Mouse (Mus musculus) kidney, adult 9 months (tissue): ENCODE results near the gene Ppp1cc.

Source experiments
- DNase-seq: peaks from one replicate; pipeline ENCODE4 v3.0.0; 2022

Ppp1cc gene

DNA sequence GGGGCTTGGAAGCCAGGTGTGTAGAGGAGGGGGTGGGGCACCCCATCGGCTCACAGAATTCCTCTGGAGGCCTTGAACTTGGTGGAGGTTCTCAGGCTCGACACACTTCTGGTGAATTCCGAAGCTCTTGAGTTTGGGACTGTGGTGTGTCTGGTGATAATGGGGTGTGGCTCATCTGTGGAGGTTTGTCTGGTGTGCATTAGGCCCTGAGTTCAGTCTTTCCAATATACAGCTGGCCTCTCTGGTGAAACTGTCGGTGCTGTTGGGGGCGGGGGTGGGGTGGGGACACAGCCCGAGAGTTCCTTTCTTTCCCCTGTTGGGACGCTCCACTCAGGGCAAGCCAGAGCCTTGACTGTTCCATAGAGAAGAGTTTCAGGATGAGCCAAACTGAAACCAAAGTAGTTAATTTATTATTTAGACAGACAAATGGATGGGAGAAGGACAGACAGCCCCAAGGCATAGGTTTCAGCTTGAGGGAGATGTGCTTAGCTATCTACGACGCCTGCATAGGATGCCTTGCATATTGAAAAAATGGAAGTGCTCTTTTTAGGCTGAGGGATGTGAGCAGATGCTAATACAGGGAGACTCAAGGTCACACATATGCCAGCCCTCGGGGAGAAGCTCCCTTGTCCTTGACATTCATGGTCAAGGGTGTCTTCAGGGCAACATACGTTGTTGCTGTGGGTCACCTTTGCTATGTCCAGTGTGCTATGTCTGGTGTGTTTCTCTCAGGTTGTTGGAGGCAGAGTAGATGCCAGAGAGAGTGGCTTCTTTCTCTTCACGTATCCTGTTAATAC lies 60.2 kb downstream of the Ppp1cc start:
- DNase-seq: no peak

DNA sequence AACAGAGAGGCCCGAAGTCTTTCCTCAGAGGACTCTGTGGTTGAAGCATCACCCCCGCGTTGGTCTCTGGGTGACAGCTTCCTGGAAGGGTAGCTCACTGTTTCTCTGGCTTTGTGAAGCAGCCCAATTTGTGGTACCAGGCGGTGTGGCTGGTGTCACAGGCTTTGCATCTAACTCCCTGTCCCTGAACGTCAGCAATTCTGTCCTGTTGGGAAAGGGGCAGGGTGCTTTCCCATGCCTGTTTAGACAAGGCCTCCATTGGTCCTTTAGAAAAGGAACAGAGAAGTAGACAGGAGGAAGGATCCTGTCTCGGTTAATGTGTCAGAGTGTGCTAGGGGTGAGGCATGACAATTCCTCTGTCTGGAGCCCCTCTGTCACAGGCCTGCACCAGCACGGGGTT lies 60.9 kb downstream of the Ppp1cc start:
- DNase-seq: no peak

GRCm38 (mm10) chr5:122219655-122220629 lies 61.9 kb downstream of the Ppp1cc start:
- peak; percentile 81 for DNase-seq

DNA sequence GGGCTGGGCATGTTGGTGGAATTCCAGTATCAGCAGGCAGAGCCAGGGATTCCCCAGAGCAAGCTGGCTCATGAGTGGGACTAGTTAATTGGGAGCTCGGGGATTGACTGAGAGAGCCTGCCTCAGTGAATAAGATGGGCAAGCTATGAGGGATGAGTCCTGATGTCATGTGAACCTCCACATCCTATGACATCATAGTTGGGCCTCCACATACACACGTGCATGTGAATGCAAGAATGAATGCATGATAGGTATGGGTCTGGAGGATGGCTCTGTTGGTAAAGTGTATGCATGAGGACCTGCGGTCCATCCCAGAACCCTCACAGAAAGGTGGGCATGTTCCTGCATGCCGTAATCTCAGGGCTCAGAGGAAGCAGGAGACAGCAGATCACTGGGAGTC lies 63.0 kb downstream of the Ppp1cc start:
- no peak for DNase-seq

DNA sequence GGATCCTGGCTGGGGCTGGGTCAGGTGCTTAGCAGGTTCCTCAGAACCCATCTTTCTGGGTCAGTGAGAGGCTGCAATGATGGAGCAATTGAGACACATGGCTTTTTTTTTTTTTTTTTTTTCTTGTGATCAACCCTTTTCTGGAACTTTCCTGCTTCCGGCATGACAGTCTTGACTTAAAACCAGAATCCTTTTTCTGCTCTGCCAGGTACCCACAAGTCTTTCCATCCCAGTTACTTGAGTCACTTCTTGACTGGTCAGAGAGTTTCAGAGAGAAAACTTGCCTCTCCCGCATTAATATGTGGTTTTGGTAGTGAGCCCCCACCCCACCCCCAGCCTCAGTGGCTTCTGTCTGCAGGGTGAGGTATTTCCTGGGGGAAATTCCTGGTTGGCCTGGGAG lies 66.2 kb downstream of the Ppp1cc start:
- DNase-seq: no peak
